Mouse (Mus musculus) lung, embryonic 15.5 days (tissue): Measurements from ENCODE around the gene Gm10147. TPM values are rescaled to one million over a fixed set of nuclear protein-coding genes. Genes with fewer than 3 reads are reported as not detected.
"Not testable (repeated sequence)": the region's sequence is repeated elsewhere in the genome, so short reads cannot be mapped to it uniquely, and the experiment has no call there.

Source experiments
- ATAC-seq: fragments of 200-750 bp; cut with Nextera tagmentation; 2 replicates; pipeline ENCODE4 v1.8.0; 2017; ENCODE audit warnings: moderate number of reproducible peaks, borderline replicate concordance; ENCODE audit not compliant: low FRiP score, low TSS enrichment; ENCODE audit errors: extremely low read depth
- H3K27ac ChIP-seq: fragments of 300-500 bp; sonication (generic); 2 replicates; pipeline ENCODE4 v1.5.1; 2015; ENCODE audit warnings: moderate library complexity, mild to moderate bottlenecking, inconsistent platforms
- H3K27me3 ChIP-seq: fragments of 300-500 bp; sonication (generic); 2 replicates; pipeline ENCODE4 v1.6.1; 2015; ENCODE audit warnings: inconsistent platforms
- H3K36me3 ChIP-seq: fragments of 300-500 bp; sonication (generic); 2 replicates; pipeline ENCODE4 v1.6.1; 2015; ENCODE audit warnings: inconsistent platforms
- H3K4me1 ChIP-seq: fragments of 300-500 bp; sonication (generic); 2 replicates; pipeline ENCODE4 v1.6.1; 2015; ENCODE audit warnings: inconsistent platforms
- H3K4me2 ChIP-seq: fragments of 300-500 bp; sonication (generic); 2 replicates; pipeline ENCODE4 v1.6.1; 2015; ENCODE audit warnings: inconsistent platforms, mild to moderate bottlenecking, moderate library complexity
- H3K4me3 ChIP-seq: fragments of 300-500 bp; sonication (generic); 2 replicates; pipeline ENCODE4 v1.5.1; 2015; ENCODE audit warnings: mild to moderate bottlenecking, inconsistent platforms
- H3K9ac ChIP-seq: fragments of 300-500 bp; sonication (generic); 2 replicates; pipeline ENCODE4 v1.6.1; 2015; ENCODE audit warnings: inconsistent platforms
- H3K9me3 ChIP-seq: fragments of 300-500 bp; sonication (generic); 2 replicates; pipeline ENCODE4 v1.6.1; 2016; ENCODE audit warnings: inconsistent platforms
- WGBS: fragments of 180-500 bp; shearing (Covaris S2); methylation state at CpG from one replicate; pipeline ENCODE4 v1.1.7; 2015; 5-methylcytosine and 5-hydroxymethylcytosine counted together
- microRNA-seq: library from miRNA; unstranded; fragments of <30 nt; microRNA quantifications from one replicate; pipeline ENCODE4, GENCODE M21; 2016
- polyA plus RNA-seq: library from polyadenylated mRNA; unstranded; fragments of >200 nt; fragmentation: Nextera tagmentation; extraction: Ambion mirVana; gene quantifications from 2 replicates; pipeline ENCODE4 v1.2.1, GENCODE M21; 2015

Gene Gm10147
- not detected in 2 replicates for polyA plus RNA-seq

DNA sequence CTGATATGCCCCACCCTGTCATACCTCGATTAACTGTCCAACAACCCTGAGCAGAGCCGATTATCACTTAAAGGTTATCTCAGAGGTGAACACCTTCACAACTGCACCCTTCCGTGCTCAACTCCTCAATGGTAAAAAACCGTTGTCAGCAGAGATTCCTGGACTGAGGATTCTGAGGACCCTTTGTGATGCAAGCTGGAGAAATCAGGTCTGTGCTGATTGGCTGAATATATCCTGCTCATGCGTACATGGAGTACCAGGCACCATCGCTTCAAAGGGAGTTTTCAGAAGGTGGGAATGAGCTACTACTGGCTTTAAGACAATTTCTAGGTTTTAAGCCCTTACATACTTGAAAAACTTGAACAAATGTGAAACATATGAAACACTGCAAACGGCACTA lies at the start of gene Gm10147:
Gene Gm10147, minus strand, starts transcription at position 101 of the 400 bp plus-strand sequence.
- not testable (repeated sequence) for H3K9me3 ChIP-seq, H3K4me1 ChIP-seq, H3K27me3 ChIP-seq, H3K36me3 ChIP-seq, H3K4me3 ChIP-seq, H3K9ac ChIP-seq, H3K27ac ChIP-seq, H3K4me2 ChIP-seq, ATAC-seq
- WGBS: no CpG with 5 or more reads among the region's 7 CpGs

Small RNAs within 50 kb of the gene (microRNA-seq; reads per million reads assigned to microRNA genes)
- gene Gm44499: not detected
